Mouse (Mus musculus): ENCODE data around the gene Atf7.

DNA sequence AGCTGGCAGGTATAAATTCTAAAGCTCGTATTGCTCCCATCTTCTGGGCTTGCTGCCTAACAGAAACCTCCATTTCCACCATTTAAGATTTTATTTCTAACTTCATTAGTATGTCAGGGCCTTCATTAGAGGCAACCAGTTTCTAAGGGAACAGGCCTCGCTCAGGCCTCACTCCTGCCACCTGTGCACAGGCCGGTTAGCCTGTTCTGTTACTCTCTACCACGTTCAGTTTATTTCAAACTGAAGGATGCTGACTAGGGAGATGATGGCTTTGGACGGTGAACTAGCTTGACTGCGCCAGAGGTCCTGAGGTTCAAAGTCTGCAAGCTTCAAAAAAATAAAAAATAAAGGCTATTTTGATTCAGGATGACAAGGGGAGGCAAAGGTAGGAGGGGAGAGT, 45.0 kb upstream of the Atf7 start:
- TF ChIP-seq USF2 (conservative IDR thresholded peaks at IDR 0.05; ENCODE audit: low read depth, low read length) = 0 out of 2 replicates have a peak, but pooled peaks have one; percentile 10
- no peak for TF ChIP-seq ELF1 (IDR thresholded peaks at IDR 0.05; ENCODE audit: low read depth, low read length)
- 0 out of 2 replicates have a peak, but pooled peaks have one; percentile 11 for TF ChIP-seq MAX (IDR thresholded peaks at IDR 0.05; ENCODE audit: low read length)
- TF ChIP-seq SIN3A (IDR thresholded peaks at IDR 0.05; ENCODE audit: low read length) = no peak
- TF ChIP-seq NRF1 (IDR thresholded peaks at IDR 0.05; ENCODE audit: low read depth, low read length) = no peak
- TF ChIP-seq CTCF (conservative IDR thresholded peaks at IDR 0.05 in 1 of 2, IDR thresholded peaks at IDR 0.05 in 1 of 2; ENCODE audit: low read depth in 2 of 2, low read length in 2 of 2) = no peak
- no peak for TF ChIP-seq E2F4 (IDR thresholded peaks at IDR 0.05; ENCODE audit: insufficient replicate concordance, low read depth, low read length)
- no peak for TF ChIP-seq POLR2A (IDR thresholded peaks at IDR 0.05; ENCODE audit: low read depth, low read length)
- no peak; the same call in 1 of the 2 replicates for TF ChIP-seq POLR2AphosphoS2 (IDR thresholded peaks at IDR 0.05; ENCODE audit: low read depth, low read length)
- TF ChIP-seq ZC3H11A (IDR thresholded peaks at IDR 0.05; ENCODE audit: low read depth, low read length) = no peak
- no peak for TF ChIP-seq MEF2A (IDR thresholded peaks at IDR 0.05; ENCODE audit: borderline replicate concordance, low read depth, low read length)
- TF ChIP-seq PAX5 (IDR thresholded peaks at IDR 0.05; ENCODE audit: low read length) = no peak

Data from CH12.LX (cell line).